In genomic region chr6:137592582-137592981, GRCm38 (mm10) we compare ENCODE assay signal across 19 mouse cellular contexts.
A peak's percentile ranks its signal among the peaks of the same experiment; 100 is the strongest.
DNase-seq lines count a peak whose midpoint lies in the region; ATAC-seq and TF ChIP-seq lines count a peak whose summit lies in the region.
"Had no signal": no experiment of that assay in that cellular context is flagged by ENCODE, and none has a peak within 500 bp of the region (broad histone marks: within the 10 kb centered on the region; RNA-seq: fewer than 3 reads in every experiment).

No protein-coding gene starts in this region.

- H3K4me1 ChIP-seq in heart, embryonic 15.5 days (replicated peaks), result no peaks in the 10 kb centered on the region
- H3K4me1 ChIP-seq in lung, embryonic 14.5 days (ENCODE audit: insufficient read depth), result no peaks in the 10 kb centered on the region
- H3K4me1 ChIP-seq in neural tube, embryonic 13.5 days (replicated peaks), result no peaks in the 10 kb centered on the region
- no peaks in the 10 kb centered on the region for H3K4me1 ChIP-seq in forebrain, embryonic 12.5 days

- 90% methylated on average over 10 of the region's 10 CpGs for WGBS in heart, embryonic 15.5 days
- 71% methylated on average over 10 of the region's 10 CpGs for WGBS in lung, embryonic 14.5 days
- 85% methylated on average over 10 of the region's 10 CpGs for WGBS in neural tube, embryonic 13.5 days
- 89% methylated on average over 10 of the region's 10 CpGs for WGBS in forebrain, embryonic 12.5 days

- DNase-seq in heart, postnatal 10 days, result no peak
- no peak for DNase-seq in lung, embryonic 14.5 days
- DNase-seq in lung, postnatal 36 days, result no peak
- DNase-seq in neural tube, embryonic 10.5 days (ENCODE audit: extremely low spot score, low spot score), result no peak
- peak; percentile 46 for DNase-seq in R1 (ENCODE audit: low read depth, low spot score)
- DNase-seq: adrenal gland, adult 8-10 months; adrenal gland, postnatal 14 days; adrenal gland, postnatal 36 days; cerebellum, adult 11-12 months; cerebellum, adult 2 months; cerebellum, adult 9-10 months; cerebellum, postnatal 10 days; cerebellum, postnatal 25 days had no signal

- H3K27ac ChIP-seq in heart, embryonic 15.5 days, result no peak overlapping the region
- H3K27ac ChIP-seq in lung, embryonic 14.5 days (ENCODE audit: low read depth), result no peak overlapping the region
- H3K27ac ChIP-seq in neural tube, embryonic 13.5 days (replicated peaks), result no peak overlapping the region
- H3K27ac ChIP-seq in forebrain, embryonic 12.5 days, result no peak overlapping the region

- no peaks in the 10 kb centered on the region for H3K9me3 ChIP-seq in heart, embryonic 15.5 days (replicated peaks)
- H3K9me3 ChIP-seq in lung, embryonic 14.5 days (ENCODE audit: low read depth, low read length), result 0 out of 2 replicates have a peak, but pooled peaks cover 3% of the 10 kb centered on the region
- H3K9me3 ChIP-seq in neural tube, embryonic 13.5 days, result no peaks in the 10 kb centered on the region
- H3K9me3 ChIP-seq in forebrain, embryonic 12.5 days, result no peaks in the 10 kb centered on the region

- H3K27me3 ChIP-seq in heart, embryonic 15.5 days, result no peaks in the 10 kb centered on the region
- no peaks in the 10 kb centered on the region for H3K27me3 ChIP-seq in lung, embryonic 14.5 days (ENCODE audit: insufficient read depth, low read length)
- peaks cover 6% of the 10 kb centered on the region; the same call in 1 of the 2 replicates for H3K27me3 ChIP-seq in neural tube, embryonic 13.5 days
- no peaks in the 10 kb centered on the region for H3K27me3 ChIP-seq in forebrain, embryonic 12.5 days

- 0 out of 2 replicates have a peak, but pooled peaks have one; percentile 27 for ATAC-seq in heart, embryonic 15.5 days (replicated peaks; ENCODE audit: insufficient number of reproducible peaks, insufficient read depth, low FRiP score, low read depth)
- ATAC-seq in lung, embryonic 14.5 days (ENCODE audit: insufficient read depth), result peak; percentile 47; the same call in 1 of the 2 replicates
- peak; percentile 47; the same call in 1 of the 2 replicates for ATAC-seq in neural tube, embryonic 13.5 days (ENCODE audit: low read depth)
- no peak for ATAC-seq in forebrain, embryonic 12.5 days (ENCODE audit: low FRiP score)
- ATAC-seq: activated CD4-positive, CD25-positive, alpha-beta regulatory T cell, adult 4 months; forebrain, embryonic 14.5 days; forebrain, embryonic 16.5 days had no signal

- intact Hi-C loops in heart, postnatal 10 days (cut with DNase I), result no loop called here

- no peak for TF ChIP-seq CTCF in lung, embryonic 14.5 days (IDR thresholded peaks at IDR 0.05; ENCODE audit: low read depth)

- no peak overlapping the region for H3K9ac ChIP-seq in heart, embryonic 15.5 days
- H3K9ac ChIP-seq in lung, embryonic 14.5 days, result no peak overlapping the region
- H3K9ac ChIP-seq in neural tube, embryonic 13.5 days, result no peak overlapping the region
- no peak overlapping the region for H3K9ac ChIP-seq in forebrain, embryonic 12.5 days

- no peak overlapping the region for H3K4me2 ChIP-seq in heart, embryonic 15.5 days
- H3K4me2 ChIP-seq in lung, embryonic 14.5 days, result no peak overlapping the region
- H3K4me2 ChIP-seq in neural tube, embryonic 13.5 days, result no peak overlapping the region
- H3K4me2 ChIP-seq in forebrain, embryonic 12.5 days, result no peak overlapping the region

- no peak overlapping the region for H3K4me3 ChIP-seq in heart, embryonic 15.5 days
- no peak overlapping the region for H3K4me3 ChIP-seq in lung, embryonic 14.5 days (ENCODE audit: low read depth, low read length)
- H3K4me3 ChIP-seq in neural tube, embryonic 13.5 days, result no peak overlapping the region
- H3K4me3 ChIP-seq in forebrain, embryonic 12.5 days (replicated peaks), result no peak overlapping the region

- H3K36me3 ChIP-seq in heart, embryonic 15.5 days, result no peaks in the 10 kb centered on the region
- H3K36me3 ChIP-seq in lung, embryonic 14.5 days (ENCODE audit: insufficient read depth), result no peaks in the 10 kb centered on the region
- no peaks in the 10 kb centered on the region for H3K36me3 ChIP-seq in neural tube, embryonic 13.5 days
- H3K36me3 ChIP-seq in forebrain, embryonic 12.5 days (replicated peaks), result no peaks in the 10 kb centered on the region
